Mouse (Mus musculus) lung, postnatal 36 days (tissue): ENCODE results near the gene Dus4l.
"Not testable (repeated sequence)": the region's sequence is repeated elsewhere in the genome, so short reads cannot be mapped to it uniquely, and the experiment has no call there.

ENCODE experiments used
- DNase-seq: peaks from one replicate; pipeline ENCODE4 v3.0.0; 2022; ENCODE audit warnings: mixed read lengths

Gene Dus4l

DNA sequence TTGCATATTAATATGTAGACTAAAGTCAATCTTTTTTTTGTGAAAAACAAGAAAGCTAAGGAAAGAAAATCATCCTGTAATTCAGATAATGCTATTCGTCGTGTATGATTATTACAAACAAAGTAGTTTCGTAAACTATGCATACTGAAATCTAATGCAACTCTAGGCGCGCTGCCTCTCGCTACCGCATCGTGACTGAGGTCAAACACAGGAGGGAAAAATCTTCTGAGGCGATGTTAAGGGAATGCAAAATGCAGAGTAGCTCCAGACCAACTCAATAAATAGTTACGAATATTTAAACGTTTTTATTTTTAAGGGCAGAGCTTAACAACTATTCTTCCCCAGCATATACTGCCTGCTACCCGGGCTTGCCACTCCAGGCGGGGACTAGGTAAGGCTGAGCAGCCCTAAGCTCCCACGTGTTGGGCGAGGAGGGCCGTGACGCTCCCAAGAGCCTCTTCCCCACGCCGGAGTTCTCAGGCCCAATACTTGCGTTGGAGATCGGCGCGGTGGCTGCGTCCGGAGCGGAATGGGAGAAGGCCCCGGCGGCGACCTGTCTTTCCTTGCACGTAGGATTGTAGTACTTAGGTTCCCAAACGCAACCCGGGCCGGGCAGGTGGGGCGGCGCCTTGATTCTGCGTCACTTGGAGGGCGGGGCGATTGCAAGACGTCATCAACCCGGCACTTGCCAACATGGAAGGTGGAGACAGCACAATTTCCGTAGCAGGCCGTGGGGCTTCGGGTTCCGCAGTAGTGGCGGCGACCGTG, at the start of gene Dus4l, which contains the start of gene Cog5:
Dus4l (minus strand) TSS at position 630 of the 768 bp plus-strand sequence.
Cog5 (plus strand) TSS at position 673 of the 768 bp plus-strand sequence.
- peak; percentile 97 for DNase-seq

DNA sequence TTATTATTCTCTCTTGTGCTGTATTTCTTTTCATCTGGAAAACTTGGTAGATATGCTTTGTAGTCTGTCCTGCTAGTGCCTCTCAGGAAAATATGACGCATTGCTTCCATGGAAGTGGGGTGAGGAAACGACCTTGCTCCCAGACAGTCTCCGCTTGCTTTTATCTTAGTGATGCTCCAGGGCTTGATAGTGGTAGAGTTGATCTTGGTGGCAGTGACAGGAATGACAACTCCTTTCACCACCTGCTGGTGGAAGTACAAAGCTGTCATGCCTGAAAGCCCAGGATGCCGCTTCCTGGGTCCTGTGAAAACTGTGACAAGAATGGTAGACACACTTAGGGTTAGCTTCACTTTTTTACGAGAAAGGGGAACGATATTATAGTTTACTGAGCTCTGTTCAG, 49.3 kb upstream of the Dus4l start:
- DNase-seq: no peak

DNA sequence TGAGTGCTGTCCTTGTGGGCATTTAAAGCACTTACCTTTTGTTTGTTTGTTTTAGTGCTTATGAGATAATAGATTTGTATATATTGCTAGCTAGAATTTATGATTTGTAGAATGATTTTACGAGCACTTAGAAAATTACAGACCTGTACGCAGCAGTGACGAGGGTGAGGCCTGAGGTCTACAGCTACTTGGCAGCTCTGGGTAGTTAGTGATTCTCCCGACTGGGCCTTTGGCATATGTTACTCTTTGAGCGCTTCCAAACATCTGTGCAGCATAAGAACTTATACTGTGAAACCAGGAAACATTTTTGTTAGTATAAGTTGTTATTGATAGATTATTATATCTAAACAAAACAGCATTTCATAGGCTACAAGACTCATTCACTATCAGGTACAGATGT, 46.8 kb upstream of the Dus4l start:
- no peak for DNase-seq

DNA sequence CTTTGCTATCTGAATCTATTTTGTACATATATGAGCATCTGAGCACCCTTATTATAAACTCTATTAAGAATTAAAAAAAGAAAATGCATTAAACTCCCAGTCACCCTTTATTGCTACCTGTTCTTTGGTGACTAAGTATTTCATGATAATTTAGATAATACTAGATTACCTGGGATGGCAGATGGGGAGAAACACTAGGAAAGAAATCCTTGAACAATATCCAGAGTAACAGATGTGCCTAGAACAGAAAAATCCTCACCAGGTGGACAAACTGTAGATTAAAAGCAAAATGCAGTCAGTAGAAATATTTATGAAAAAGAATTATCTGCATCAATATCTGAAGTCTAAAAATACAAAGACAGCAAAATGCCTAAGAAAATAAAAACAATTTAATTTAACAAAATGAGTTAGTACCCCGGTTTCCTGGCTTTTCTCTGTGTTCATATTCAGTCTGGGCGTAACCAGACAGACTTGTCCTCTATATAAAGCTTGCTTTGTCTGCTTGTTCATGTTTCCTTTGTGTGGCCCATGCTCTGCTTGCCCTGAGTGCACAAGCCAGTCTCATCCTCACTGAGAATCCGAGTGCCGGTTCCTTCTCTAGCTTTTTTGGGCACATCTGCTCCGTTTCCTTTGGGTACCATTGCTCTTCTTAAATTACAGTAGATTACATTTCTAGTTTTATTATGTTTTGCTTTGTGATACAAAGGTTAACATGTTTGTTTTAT, 46.2 kb upstream of the Dus4l start:
- DNase-seq: no peak

DNA sequence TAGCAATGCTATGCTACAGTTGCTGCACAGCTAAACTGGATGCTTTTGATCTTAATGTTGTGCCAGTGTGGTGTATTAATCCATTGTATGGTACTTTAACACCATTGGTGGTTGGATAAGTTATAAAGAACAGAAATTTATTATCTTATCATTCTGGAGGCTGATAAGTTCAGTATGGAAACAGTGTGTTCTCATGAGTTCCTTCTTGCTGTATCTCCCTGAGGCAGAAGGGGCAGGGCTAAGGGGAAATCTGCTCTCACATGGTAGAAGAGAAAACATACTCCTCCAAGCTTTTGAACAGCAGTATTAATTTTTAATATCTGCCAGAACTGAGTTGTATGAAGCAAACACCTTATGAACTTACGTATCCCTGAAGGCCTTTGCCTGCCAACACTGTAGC, 38.7 kb upstream of the Dus4l start:
- DNase-seq: no peak

DNA sequence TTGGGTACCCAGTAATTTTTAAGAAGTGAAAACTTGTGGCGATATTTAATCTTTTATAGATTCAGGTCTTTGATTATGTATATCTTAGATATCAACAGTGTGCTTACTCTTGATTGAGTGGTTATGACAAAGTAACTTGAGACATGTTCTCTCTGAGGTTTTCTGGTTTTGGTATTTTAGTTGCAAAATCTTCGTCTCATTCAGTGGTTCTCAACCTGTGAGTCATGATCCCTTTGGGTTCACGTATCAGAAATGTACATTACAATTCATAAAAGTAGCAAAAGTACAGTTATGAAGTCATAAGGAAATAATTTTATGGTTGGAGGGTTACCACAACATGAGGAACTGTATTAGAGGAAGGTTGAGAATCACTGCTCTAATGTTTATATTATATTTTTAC, 32.1 kb upstream of the Dus4l start:
- DNase-seq: no peak

DNA sequence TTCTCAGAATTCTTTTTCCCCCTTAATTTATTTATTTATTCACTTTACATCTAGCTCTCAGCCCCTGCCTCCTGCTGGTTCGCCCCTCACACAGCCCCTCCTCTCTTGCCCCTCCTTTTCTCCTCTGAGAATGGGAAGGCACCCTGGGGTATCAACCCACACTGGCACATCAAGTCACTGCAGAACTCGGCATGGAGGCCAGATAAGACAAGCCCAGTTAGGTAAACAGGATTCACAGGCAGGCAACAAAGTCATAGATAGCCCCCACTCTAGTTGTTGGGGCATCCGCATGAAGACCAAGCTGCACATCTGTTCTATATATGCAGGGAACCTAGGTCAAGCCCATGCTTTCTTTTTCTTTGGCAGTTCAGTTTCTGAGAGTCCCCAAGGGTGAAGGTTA, 12.6 kb upstream of the Dus4l start:
- no peak for DNase-seq

DNA sequence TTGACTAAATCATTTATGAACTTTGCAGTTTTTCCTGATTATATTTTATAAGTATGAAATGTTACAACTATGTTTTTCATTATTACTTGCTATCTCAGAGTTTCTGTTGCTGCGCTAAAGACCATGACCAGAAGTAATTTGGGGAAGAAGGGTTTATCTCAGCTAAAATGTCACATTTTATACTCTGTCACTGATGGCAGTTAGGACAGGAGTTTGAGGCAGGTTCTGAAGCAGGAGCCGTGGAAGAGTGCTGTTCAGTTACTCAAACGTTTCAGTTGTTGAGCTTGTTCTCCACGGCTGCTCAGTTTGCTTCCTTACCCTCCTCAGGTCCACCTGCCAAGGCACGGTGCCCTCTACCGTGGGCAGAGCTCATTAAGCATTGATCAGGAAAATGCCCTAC, 11.4 kb upstream of the Dus4l start:
- DNase-seq: no peak

DNA sequence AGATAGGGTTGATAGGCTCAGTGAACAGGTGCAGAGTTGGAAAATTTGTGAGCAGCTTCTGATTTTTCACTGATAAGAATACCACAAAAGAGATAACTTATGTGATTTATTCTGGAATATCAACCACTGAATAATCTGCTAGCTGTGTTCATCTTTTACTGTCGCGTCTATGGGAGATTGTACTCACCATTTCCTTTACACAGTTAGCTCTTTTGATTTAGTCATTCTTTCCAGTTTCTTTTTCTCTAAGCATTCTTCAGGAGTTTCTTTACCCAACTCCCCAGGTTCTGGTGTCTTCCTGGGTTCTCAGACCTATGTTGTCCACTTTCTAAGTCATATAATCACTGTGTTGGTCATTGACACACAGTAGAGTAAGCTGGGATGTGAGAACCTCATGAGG, 2.2 kb upstream of the Dus4l start:
- DNase-seq: no peak

DNA sequence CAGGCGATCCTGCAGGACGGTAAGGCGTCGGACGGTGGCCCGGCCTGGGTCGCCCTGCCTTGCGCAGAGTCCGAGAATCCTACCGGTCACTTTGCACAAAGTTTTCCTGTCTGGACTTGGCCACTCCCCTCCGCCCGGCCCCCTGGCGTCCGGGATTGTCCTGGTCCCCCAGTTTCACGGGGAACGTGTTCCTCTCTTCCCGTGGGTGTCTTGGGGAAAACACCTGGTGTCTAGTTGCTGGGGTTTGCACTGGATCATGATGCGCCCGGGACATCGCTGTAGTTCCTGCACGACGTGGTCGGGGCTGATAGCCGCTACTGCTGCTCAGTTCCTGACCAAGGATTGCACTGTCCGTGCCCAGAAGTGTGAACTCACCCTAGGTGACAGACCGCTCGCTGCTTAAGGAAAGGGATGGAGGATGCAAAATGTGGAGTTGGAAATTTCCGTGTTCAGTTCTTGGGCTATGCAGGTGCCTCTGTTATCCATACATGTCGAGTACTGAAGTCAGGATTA, 395 bp upstream of the Dus4l start:
- no peak for DNase-seq

DNA sequence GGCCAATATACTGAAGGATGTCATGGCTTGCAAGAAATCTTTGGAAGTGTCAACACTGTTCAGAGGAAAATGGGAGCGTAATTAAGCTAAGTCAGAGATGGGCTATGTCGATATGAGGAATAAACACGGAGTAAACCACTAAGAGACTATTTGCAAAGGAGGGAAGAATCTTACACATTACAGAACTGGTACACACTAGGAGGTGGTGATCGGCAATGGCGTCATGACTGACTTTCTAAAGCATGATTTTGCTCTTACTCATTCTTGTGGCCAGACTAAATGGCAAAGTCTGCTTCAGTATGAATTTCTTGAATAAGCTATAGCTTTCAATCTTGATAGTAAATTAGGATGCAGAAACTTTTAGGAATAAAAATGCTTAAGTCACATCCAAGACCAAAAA, 1.0 kb downstream of the Dus4l start:
- no peak for DNase-seq

DNA sequence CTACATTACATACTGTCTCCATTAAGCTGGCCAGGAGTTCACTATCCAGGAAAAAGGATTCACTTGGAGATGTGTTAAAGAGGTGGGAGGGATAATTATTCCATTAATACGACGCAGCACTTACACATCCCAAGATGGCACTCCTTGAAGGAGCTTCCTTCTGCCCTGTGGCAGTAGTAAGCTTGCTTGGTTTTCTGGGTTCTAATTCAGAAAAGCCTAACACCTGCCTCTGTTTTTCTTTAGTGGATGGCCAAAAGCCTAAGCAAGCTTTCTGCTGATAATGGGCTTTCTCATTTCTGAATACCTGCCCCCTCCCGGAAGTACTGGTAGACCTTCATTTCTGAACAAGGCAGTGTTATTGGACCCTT, 19.4 kb downstream of the Dus4l start:
- DNase-seq: no peak

DNA sequence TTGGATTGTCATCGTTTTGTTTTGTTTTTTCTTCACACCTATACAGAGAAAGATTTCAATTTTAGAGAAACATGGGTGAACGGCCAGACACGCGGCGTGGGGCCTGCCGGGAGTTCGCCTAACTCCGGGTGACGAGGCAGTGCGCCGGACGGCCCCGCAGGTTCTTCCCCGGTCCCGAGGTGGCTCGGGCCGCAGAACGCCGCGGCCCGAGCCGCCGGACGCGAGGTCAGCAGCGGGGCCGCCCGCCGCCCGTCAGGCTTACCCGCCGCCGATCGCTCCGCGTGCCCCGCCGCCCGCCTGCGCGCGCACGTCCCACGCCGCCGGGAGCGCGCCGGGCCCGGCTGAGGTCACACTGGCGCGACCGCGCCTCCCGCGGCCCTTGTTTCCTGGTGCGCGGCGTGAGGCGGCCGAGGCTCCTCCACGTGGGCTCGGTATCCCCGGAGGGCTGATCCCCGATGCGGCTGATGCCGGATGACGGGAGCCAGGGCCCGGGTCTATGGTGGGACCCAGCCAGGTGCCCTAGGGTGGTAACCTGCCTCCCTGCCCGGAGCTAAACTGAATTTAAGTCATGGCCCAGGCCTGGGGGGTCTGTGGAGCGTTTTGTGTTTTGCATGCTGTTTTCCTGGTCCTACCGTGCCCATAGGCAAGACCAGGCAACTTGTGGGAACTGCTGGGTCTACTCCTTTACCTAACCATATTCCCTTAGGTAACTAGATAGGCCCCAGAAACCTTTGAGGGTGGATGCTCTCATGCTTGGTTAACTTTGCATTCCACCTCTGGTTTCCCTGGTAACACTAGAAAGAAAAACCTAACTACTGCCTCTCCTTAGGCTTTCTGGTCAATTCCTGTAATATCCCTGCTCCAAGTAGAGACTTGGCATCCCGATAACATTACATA, 20.0 kb downstream of the Dus4l start, which contains the start of gene Bcap29:
Bcap29 (minus strand) TSS at position 316 of the 897 bp plus-strand sequence.
- DNase-seq: peak; percentile 85

DNA sequence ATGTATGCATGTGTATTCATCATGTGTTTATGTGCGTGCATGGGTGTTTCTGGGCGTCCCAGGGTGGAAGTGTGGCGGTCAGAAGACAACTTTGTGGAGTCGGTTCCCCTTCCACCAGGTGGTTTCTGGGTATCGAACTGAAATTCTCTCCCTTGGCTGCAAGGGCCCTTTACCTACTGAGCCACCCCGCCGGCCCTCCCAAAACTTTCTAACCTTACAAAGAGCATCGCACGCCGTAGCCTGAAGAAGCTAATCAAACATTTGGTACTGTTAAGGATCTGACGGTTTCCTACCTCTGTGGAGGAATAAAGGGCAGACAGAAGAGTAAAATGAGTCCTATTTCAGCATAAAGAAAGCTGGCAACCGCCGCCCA, 20.7 kb downstream of the Dus4l start:
- no peak for DNase-seq

DNA sequence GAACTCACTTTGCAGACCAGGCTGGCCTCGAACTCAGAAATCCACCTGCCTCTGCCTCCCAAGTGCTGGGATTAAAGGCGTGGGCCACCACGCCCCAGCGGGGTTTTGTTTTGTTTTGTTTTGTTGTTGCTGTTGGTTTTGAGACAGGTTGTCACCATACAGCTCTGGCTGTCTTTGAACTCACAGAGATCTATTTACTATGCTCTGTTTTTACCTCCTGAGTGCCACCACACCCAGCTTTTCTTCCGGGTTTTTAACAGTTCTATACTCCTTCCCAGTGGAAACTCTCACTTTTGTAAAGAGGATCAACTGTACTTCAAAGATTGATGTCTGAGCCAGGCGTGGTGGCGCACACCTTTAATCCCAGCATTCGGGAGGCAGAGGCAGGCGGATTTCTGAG, 26.2 kb downstream of the Dus4l start:
- DNase-seq: not testable (repeated sequence)

DNA sequence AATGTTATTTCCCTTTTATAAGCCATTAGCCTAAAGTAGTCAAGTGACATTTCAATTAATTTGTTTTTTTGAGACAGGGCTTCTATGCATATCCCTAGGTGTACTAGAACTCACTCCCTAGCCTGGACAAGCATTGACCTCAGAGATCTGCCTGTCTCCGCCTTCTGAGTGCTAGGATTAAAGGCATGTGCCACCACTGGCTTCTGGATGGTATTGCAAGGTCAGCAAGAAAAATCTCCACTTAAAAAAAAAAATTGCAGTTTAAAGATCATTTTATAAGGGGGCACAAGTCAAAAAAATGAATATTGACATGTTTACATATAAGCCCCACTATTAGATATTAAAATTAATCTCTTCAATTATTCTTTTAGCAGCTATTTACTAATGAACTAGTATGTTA, 29.6 kb downstream of the Dus4l start:
- DNase-seq: no peak

DNA sequence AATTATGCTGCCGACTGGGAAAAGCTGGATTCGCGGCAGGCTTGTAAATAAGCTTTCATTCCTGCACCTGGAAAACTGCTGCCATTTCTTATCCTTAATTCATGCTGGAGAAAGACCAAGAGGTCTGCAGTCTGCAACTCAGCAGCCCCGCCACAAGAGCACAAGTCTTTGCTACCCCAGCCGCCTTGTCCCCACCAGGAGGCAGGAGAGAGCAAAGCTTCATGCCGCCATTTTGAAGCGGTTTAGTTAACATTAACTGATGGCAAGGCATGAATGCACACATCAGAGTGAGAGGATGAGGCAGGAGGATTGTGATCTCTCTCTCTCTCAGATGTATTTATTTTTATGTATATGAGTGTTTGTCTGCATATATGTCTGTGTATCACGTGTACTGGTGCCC, 34.5 kb downstream of the Dus4l start:
- DNase-seq: no peak

DNA sequence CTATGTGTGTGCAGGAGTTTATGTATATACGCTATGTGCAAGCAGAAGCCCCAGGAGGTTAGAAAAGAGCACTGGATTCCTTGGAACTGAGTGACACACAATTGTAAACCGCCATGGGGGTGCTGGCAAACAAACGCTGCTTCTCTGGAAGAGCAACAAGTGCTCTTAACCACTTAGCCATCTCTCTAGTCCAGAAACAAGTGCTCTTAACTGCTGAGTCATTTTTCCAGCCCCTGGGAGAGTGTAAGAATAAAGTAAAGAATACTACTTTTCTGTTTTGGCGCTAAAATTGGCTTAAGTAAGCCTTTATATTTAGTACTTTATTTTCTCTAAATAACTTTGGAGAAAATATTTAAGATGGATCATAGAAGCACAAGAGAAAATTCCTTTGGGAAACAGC, 41.3 kb downstream of the Dus4l start:
- peak; percentile 44 for DNase-seq

DNA sequence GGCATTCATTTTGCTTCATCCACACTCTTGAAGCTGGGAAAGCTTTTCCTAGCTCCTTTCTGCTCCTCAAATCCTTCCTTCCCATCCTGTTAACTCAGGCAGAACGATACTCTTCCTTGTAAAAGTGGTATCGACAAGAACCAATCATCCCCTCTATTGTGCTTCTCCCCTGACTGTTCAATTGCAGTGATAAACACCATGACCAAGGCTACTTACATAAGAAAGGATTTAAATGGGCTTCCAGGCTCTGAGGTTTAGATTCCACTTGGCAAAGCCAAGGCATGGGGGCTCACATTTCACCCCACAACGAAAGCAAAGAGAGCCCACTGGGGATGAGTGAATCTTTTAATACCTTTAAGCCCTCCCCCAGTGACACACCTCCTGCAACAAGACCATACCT, 46.5 kb downstream of the Dus4l start:
- no peak for DNase-seq

DNA sequence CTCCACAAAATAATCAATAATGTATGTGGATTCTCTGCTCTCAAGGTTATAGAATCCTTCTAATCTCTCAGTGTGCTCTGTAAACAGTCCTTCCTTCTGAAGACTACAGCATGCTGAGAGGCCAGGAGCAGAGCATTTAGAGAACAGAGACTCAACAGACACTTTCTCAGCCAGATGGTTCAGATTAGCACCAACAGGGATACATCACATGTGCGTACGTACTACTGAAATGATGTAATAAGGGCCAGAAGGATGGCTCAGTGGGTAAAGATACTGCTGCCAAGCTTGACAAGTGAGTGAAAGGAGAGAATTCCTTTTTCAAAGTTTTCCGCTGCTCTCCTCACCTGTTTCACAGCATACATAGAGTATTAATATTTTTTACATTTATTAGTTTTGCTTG, 49.7 kb downstream of the Dus4l start:
- DNase-seq: no peak

DNA sequence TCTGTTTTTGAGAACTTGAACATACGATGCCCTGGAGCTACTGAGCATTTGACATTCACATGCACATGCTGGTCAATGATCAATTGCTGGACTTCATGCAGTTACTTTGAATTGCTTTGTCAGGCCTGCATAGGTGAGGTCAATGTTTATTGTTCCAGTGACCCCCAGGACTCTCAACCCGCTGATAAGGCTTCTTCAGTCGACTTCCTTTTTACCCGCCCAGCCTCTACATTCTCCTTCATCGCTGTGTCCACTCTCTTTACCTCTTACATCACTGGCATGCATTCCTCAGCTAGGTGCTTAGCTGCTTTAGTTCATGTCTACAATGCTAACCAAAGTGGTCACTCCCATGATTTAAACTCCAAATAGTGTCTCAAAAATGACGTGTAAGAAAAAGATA, 51.0 kb downstream of the Dus4l start:
- DNase-seq: peak; percentile 32

DNA sequence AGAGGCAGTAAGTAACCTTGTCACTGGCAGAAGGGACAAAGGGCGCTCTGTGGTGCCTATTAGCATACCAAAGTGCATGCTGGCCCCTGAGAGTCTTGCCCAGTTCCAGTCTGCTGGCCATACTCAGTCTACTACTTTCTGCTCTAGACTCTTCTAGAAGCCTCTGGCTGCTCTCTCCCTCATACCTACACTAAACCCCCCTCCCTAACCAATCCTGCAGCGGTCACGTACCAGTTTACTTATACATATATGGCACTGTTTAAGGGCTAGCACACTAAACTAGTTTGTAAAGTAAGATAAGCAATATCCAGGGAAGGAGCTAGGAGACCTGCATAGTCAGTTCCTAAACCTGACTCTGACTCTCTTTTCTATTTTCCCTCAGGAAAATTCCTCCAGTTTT, 60.3 kb downstream of the Dus4l start:
- no peak for DNase-seq

DNA sequence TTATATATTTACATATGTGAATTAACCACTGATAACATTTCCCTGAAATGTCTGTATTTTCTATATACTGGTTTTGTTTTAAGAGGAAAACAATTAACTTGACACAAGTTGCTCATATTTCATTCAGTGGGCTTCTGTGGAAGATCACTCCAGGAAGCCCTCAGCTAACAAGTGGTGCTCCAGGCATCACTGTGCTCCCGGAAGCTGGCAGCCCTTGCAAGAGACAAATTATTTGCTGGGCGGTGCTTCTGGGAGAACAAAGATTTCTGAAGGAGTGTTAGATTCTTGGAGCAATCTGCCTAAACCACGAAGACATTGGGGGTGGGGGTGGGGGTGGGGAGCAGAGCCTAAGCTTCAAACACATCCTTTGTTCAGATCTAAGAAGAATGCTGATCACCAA, 62.6 kb downstream of the Dus4l start:
- peak; percentile 29 for DNase-seq
